Mouse (Mus musculus) kidney, postnatal 0 days (tissue): Measurements from ENCODE around the gene Sema3f. TPM values are rescaled to one million over a fixed set of nuclear protein-coding genes. Genes with fewer than 3 reads are reported as not detected.
A peak's percentile ranks its signal among the peaks of the same experiment; 100 is the strongest.

ENCODE experiments used
- ATAC-seq: fragments of 200-750 bp; cut with Nextera tagmentation; replicated peaks from 2 replicates; pipeline ENCODE4 v1.8.0; 2017; ENCODE audit warnings: low read depth, moderate number of reproducible peaks, moderate TSS enrichment, moderate library complexity; ENCODE audit not compliant: low FRiP score
- DNase-seq: peaks from one replicate; pipeline ENCODE4 v3.0.0-alpha.2; 2016; ENCODE audit warnings: low spot score
- H3K27ac ChIP-seq: fragments of 300-500 bp; sonication (generic); 2 replicates; pipeline ENCODE4 v1.5.1; 2014; ENCODE audit warnings: mild to moderate bottlenecking
- H3K27me3 ChIP-seq: fragments of 300-500 bp; sonication (generic); 2 replicates; pipeline ENCODE4 v1.6.1; 2014; ENCODE audit warnings: low read length, mixed read lengths; ENCODE audit not compliant: insufficient read depth
- H3K36me3 ChIP-seq: fragments of 300-500 bp; sonication (generic); 2 replicates; pipeline ENCODE4 v1.6.1; 2014; ENCODE audit warnings: low read length, mixed read lengths; ENCODE audit not compliant: insufficient read depth
- H3K4me1 ChIP-seq: fragments of 300-500 bp; sonication (generic); replicated peaks from 2 replicates; pipeline ENCODE4 v1.6.1; 2014; ENCODE audit warnings: antibody characterized with exemption, low read length, mixed read lengths; ENCODE audit not compliant: insufficient read depth
- H3K4me2 ChIP-seq: fragments of 300-500 bp; sonication (generic); 2 replicates; pipeline ENCODE4 v1.6.1; 2014; ENCODE audit warnings: mild to moderate bottlenecking, low read length, moderate library complexity, mixed read lengths
- H3K4me3 ChIP-seq: fragments of 300-500 bp; sonication (generic); replicated peaks from 2 replicates; pipeline ENCODE4 v1.5.1; 2014; ENCODE audit warnings: low read depth, low read length
- H3K9ac ChIP-seq: fragments of 300-500 bp; sonication (generic); 2 replicates; pipeline ENCODE4 v1.6.1; 2014; ENCODE audit warnings: low read depth, low read length
- H3K9me3 ChIP-seq: fragments of 300-500 bp; sonication (generic); replicated peaks from 2 replicates; pipeline ENCODE4 v1.6.1; 2016; ENCODE audit warnings: low read length, inconsistent platforms, mixed read lengths
- CTCF ChIP-seq: IDR thresholded peaks from 2 replicates; pipeline ENCODE4 v1.5.1; 2016; ENCODE audit warnings: antibody characterized with exemption, low read depth, mild to moderate bottlenecking, moderate library complexity
- WGBS: fragments of 180-500 bp; shearing (Covaris S2); extraction: QIAGEN DNeasy Blood & Tissue Kit; methylation state at CpG from one replicate; pipeline ENCODE4 v1.1.7; 2014; 5-methylcytosine and 5-hydroxymethylcytosine counted together
- polyA plus RNA-seq: library from polyadenylated mRNA; unstranded; fragments of >200 nt; fragmentation: Nextera tagmentation; extraction: Ambion mirVana; gene quantifications from 2 replicates; pipeline ENCODE4 v1.2.1, GENCODE M21; 2015

The Sema3f gene
- polyA plus RNA-seq, 1 experiment from 2014 or later, result 16.2 TPM

DNA sequence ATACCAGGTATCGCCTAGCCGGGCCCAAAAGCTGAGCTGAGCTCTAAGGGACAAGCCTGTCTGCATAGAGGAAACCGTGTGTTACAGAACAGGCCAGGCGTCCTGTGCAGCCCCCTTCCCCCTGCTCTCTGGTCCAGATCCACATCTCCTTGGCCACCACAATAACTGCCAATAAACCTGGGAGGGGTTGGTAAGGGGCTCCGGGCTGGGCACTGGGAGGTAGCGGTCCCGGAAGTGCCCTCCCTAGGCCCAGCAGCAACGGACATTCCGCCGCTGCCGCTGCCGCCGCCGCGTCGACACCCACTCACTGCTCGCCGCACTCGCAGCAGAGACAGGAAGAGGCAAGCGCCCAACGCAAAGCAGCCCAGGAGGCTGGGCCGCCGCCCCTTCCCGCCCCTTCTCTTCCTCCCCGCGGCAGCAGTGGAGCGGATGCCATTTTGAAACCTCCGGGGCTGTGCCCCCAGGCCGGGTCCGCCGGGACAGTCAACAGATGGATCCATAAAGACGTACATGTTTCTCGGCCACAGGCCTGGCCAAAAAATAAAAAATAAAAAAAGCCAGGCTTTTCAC is 77.1 kb downstream of the Sema3f start:
- 2% methylated on average over 29 of the region's 33 CpGs for WGBS
- Histone ChIP-seq H3K27me3 (no peaks in the 10 kb centered on the region), H3K9ac (peak overlapping the region; percentile 91), H3K4me2 (peak overlapping the region; percentile 98), H3K27ac (peak overlapping the region; percentile 92), H3K9me3 (no peaks in the 10 kb centered on the region), H3K4me3 (peak overlapping the region; percentile 72), H3K4me1 (peaks cover 42% of the 10 kb centered on the region), H3K36me3 (no peaks in the 10 kb centered on the region)
- ATAC-seq (no peak; the same call in 1 of the 2 replicates), DNase-seq (peak; percentile 93)
- no peak for TF ChIP-seq CTCF

DNA sequence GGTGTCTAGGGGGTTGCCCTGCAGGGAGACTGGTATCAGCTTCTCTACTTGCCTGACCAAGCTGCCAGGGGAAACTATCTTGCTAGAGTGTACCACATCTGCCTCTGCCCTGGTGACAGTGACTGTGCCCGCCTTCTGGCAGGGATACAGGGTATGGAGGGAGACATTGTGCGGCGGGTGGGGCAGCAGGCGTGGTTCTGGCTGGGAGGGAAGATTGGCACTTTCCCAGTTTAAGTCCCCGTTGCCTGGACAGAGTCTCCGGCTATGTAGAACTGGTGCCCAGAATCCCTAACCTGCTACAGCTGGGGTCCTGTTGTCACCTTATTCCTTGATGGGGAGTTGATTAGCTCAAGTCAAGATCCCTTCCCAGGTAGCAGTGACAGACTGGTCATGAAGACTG is 77.8 kb downstream of the Sema3f start:
- no peak for DNase-seq
- Histone ChIP-seq H3K4me3 (peak overlapping the region; percentile 72), H3K4me2 (peak overlapping the region; percentile 98), H3K9ac (peak overlapping the region; percentile 91), H3K9me3 (no peaks in the 10 kb centered on the region), H3K27ac (peak overlapping the region; percentile 92), H3K4me1 (peaks cover 49% of the 10 kb centered on the region), H3K27me3 (no peaks in the 10 kb centered on the region), H3K36me3 (no peaks in the 10 kb centered on the region)
- TF ChIP-seq CTCF, result no peak
- 48% methylated on average over 6 of the region's 6 CpGs for WGBS
- ATAC-seq, result no peak

DNA sequence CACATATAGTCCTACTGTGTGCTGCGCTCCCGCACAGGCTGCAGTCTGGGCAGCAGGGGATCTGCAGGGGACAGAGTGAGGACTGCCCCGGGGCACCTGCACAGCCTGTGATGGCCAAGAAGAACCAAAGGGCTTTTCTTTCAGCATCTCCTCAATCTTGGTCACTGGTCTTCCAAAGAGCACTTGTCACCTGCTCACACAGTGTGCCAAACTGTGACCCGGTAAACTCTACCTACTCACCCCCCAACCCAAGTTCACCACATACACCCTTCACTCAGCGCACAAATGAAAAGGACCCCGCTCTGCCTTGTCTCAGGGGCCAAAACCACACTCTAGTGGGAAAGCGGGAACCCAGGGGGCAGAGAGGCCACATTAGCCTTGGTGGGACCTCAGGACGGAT is 78.4 kb downstream of the Sema3f start:
- no peak for ATAC-seq
- 0 out of 2 replicates have a peak overlapping the region, but pooled peaks have one; percentile 18 for H3K9ac ChIP-seq
- no peak for DNase-seq
- H3K9me3 ChIP-seq, result no peaks in the 10 kb centered on the region
- peak overlapping the region; percentile 92; the same call in 1 of the 2 replicates for H3K27ac ChIP-seq
- WGBS, result 86% methylated on average over 8 of the region's 8 CpGs
- H3K4me2 ChIP-seq, result peak overlapping the region; percentile 98
- H3K27me3 ChIP-seq, result no peaks in the 10 kb centered on the region
- H3K36me3 ChIP-seq, result no peaks in the 10 kb centered on the region
- no peak overlapping the region for H3K4me3 ChIP-seq
- peaks cover 55% of the 10 kb centered on the region for H3K4me1 ChIP-seq
- TF ChIP-seq CTCF, result no peak

Other genes starting within 250 kb of the Sema3f start
- gene Tmem115, start 176.5 kb downstream of the Sema3f start, polyA plus RNA-seq, result 53.2 and 54.7 TPM in 2 replicates
- gene Cyb561d2, start 168.3 kb downstream of the Sema3f start, polyA plus RNA-seq, result 50.1 and 53.9 TPM in 2 replicates
- gene Nprl2, start 168.2 kb downstream of the Sema3f start, polyA plus RNA-seq, result 43.8 and 45.5 TPM in 2 replicates
- 6.7 and 7.9 TPM in 2 replicates for gene Zmynd10, start 163.2 kb downstream of the Sema3f start, polyA plus RNA-seq
- 49.8 and 53.6 TPM in 2 replicates for gene Rassf1, start 158.9 kb downstream of the Sema3f start, polyA plus RNA-seq
- 52.1 and 53.0 TPM in 2 replicates for gene Tusc2, start 147.2 kb downstream of the Sema3f start, polyA plus RNA-seq
- gene Hyal2, start 142.5 kb downstream of the Sema3f start, polyA plus RNA-seq, result 87.7 and 88.8 TPM in 2 replicates
- gene Hyal1, start 133.5 kb downstream of the Sema3f start, polyA plus RNA-seq, result 5.0 and 6.0 TPM in 2 replicates
- gene Naa80, start 131.6 kb downstream of the Sema3f start, polyA plus RNA-seq, result 20.3 and 22.3 TPM in 2 replicates
- gene Hyal3, start 129.7 kb downstream of the Sema3f start, polyA plus RNA-seq, result 1.3 and 2.0 TPM in 2 replicates
- 28.9 and 29.9 TPM in 2 replicates for gene Ifrd2, start 122.8 kb downstream of the Sema3f start, polyA plus RNA-seq
- 30.5 and 33.3 TPM in 2 replicates for gene Sema3b, start 101.2 kb downstream of the Sema3f start, polyA plus RNA-seq
- gene Gnai2, start 75.1 kb downstream of the Sema3f start, polyA plus RNA-seq, result 351 and 359 TPM in 2 replicates
- 12.9 and 14.7 TPM in 2 replicates for gene Slc38a3, start 40.9 kb downstream of the Sema3f start, polyA plus RNA-seq
- gene Gnat1, start 30.8 kb downstream of the Sema3f start, polyA plus RNA-seq, result 0.89 and 1.2 TPM in 2 replicates
- gene Rbm5, start 60.5 kb upstream of the Sema3f start, polyA plus RNA-seq, result 108 and 113 TPM in 2 replicates
- 40.2 and 46.8 TPM in 2 replicates for gene Rbm6, start 162.8 kb upstream of the Sema3f start, polyA plus RNA-seq
- gene Mon1a, start 177.7 kb upstream of the Sema3f start, polyA plus RNA-seq, result 11.1 and 12.7 TPM in 2 replicates
- gene Mst1r, start 196.4 kb upstream of the Sema3f start, polyA plus RNA-seq, result 1.1 and 1.4 TPM in 2 replicates
- not detected in 2 replicates for gene Actl11, start 218.0 kb upstream of the Sema3f start, polyA plus RNA-seq
- gene Camkv, start 225.2 kb upstream of the Sema3f start, polyA plus RNA-seq, result 0.95 and 1.3 TPM in 2 replicates
- 10.0 and 10.2 TPM in 2 replicates for gene Traip, start 239.7 kb upstream of the Sema3f start, polyA plus RNA-seq